Mouse (Mus musculus) MEL-GATA-1-ER (cell line): Measurements from ENCODE around the gene Cachd1.

ENCODE experiments used
- DNase-seq: peaks from one replicate; pipeline ENCODE4 v3.0.0-alpha.2; 2012; ENCODE audit warnings: low read depth; ENCODE audit errors: extremely low read depth

The Cachd1 gene

DNA sequence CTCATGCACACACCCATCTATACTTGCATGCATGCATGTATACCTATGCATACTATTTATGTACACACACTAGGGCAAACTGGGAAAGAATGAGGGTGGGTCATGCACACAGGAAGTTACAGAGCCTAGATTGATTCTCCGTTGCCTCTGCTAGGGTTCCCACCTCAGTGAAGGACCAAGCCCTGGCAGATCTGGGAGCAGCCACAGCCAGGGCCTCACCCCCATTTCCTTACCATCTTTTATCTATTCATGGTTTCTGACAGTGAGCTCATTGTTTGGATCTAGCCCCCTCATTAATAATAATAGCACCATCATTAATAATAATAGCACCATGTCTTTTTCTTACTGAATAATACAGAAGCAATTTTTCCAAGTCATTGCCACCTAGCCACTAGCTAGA is 143.9 kb downstream of the Cachd1 start:
- DNase-seq, result no peak

DNA sequence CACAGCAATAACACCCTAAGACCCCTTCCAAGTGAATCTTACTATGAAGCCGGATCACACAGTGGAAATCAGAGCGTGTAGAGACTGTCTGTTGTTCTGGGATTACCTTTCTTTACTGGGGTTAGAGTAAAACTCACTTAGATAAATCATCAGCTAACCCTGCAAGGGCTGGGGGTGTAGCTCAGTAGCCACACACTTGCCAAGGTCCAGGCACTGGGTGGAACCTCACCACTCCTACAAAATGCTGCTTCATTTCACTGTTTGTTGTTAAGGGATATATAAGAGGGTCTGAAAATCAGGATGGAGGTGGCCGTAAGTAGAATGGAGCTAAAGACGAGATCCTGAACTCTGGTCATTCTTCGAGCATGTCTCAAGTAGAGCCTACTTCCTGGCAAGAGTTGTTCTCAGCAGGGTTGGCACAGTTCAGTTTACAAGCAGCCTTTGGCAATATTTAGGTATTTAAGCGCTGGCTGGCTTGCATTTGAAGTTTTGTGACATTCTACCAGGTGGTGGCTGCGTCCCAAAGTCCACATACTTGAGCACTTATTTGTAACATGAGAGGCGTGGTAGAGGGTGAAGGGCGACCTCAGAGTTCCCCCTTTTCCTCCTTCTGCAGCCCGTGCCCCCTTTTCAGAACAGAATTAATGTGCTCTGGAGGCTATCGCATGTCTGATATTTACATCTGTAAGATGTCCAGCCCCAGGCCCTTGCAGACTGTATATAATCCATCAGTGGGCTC is 146.5 kb downstream of the Cachd1 start:
- DNase-seq, result no peak

DNA sequence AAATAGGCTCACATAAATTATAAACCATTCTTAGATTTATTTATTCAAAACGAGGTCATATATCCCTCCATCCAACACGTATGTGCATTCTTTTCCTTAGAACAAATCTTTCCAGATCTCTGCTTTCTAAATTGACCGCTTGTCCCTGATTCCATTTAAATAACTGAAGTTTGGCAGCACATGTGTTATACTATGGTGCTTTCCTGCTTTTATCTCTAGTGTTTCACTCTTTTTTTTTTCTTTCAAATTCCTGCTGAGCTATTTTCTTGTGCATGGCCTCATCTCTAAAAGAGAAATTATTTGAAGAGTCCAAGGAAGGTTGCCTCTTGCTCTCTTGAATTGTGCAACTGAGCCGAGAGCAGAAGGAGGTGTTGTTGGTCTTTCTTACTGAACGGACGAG is 147.1 kb downstream of the Cachd1 start:
- no peak for DNase-seq

DNA sequence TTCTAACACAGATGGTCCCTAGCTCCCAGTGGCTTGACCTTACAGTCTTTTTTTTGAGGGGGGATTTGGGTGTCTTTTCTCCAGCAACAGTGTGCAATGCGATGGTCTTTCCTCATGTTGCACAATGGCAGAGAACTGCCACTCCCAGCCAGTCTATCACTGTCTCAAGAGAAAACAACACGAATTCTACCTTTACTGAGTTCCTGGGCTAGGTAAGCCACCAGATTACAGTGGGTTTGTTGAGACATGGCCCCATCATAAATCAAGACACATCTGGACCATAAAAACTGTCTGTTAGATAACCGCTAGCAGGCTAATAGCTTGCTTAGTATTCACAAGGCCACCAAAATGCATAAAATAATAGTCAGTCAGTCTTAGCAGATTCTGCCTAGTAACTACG is 147.8 kb downstream of the Cachd1 start:
- DNase-seq, result no peak

DNA sequence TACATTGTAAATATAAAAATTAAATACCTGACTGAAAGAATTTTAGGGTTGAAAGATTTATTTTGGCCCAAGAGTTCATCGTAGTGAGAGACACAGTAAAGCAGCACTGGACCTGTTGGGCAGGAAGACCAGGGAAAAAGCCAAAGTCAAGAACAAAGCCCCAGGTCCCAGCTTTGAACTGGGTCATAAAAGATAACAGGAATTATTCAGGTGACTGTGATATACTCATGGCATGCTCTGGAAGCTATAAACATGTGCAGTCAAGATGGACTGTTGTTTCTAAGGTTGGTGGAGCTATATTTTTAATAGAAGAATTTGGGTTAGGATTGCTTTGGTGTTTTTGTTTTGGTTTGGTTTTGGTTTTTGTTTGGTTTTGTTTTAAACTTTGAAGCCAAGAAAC is 148.7 kb downstream of the Cachd1 start:
- DNase-seq, result no peak

DNA sequence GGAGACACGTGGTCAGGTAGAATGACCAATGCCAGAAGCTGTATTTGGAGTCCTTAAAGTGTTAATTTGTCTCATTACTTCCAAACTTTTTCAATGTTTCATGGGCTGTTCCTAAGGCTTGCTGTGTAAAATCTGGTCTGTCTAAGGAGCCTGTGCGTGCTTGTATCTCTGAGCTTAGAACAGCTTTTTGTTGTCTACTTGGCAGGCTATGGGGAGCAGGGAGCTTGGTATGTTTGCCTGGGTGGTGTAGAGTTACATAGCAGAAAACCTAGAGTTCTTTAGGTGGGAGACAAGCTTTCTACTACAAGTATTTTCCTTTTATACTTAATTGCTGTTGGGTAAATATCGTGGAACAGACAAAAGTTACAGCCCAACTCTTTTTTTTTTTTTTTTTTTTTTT is 150.1 kb downstream of the Cachd1 start:
- no peak for DNase-seq

DNA sequence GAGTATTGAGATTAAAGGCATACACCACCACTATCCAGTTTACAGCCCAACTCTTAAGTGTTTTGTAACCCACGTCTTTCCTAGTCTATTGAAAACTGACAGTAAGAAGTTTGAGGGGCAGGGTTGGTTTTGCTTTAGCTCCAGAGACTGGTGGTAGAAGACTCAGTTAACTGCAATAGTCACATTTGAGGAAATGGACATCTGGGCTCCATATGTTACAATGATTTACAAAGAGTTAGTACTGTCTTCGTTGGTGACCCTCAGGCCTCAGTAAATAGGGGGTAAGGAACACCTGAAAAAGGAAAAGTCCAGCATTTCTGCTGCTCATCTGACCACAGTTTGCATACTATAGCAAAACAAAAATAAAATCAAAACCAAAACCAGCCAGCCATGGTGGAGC is 150.6 kb downstream of the Cachd1 start:
- no peak for DNase-seq

DNA sequence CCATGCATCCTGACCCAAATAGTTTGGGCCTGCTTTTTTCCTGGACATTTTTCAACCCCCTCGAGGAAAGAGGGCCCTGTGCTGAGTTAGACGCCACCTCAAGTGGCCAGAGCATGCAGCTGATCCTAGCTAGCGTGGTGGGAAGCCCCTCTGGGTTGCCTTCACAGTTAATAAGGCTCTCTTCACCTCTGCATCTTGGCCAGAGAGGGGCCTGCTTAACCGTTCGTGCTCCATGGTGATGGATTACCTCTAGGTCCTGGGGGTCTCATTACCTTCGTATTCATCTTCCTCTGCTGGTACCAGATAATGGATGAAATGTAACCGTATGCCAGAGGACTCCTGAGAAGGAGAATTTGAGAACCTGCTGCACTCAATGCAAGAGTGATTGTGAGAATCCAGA is 167.2 kb downstream of the Cachd1 start:
- DNase-seq, result no peak

DNA sequence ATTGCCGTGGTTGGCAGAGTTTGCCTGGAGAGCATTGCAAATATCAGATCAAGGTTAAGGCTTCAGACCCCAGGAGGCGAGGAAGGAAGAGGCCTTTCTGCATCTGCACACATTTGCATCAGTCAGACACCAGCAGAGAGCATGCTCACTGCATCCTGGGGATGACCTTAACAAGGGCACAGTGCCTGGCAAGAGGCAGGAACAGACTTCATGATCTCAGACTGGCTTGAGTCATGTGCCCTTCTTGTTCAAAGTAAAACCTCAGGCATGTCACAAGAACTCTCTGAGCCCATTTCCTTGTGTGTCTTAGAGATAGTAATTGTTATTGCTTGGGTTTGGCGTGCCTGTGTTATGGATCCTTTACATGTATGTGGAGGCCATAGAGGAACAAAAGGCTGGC is 167.8 kb downstream of the Cachd1 start:
- DNase-seq, result no peak

DNA sequence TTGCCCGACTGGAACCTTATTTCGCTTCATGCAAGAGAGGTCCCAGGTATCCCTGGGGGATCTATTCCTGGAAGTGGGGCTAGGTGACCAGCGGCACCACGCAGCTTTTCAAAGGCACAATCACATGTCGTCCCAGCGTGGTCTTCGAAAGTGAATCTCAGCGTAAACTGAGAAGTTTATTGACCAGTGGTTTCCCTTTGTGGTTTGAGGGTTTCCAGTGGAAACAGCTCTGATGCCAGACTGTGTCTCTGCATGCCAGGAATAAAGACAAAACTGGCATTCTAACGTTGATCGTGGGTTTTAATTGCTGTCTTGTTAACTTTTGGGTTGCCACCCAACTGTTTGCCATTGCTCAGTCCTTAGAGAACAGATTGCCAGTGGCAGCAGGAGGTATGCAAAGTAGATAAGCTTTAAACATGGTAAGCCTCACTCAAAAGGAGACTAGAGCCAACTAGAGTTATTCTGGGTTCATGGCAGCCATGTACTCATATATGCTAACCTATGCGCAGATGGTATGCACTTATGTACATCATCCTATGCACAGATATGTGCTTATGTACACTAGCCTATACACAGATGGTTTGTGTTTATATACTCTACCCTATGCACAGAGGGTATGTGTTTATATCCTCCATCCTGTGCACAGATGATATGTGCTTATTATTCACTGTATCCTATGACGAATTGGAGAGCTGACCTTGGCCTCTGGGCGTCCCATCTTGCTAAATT is 168.9 kb downstream of the Cachd1 start:
- no peak for DNase-seq

DNA sequence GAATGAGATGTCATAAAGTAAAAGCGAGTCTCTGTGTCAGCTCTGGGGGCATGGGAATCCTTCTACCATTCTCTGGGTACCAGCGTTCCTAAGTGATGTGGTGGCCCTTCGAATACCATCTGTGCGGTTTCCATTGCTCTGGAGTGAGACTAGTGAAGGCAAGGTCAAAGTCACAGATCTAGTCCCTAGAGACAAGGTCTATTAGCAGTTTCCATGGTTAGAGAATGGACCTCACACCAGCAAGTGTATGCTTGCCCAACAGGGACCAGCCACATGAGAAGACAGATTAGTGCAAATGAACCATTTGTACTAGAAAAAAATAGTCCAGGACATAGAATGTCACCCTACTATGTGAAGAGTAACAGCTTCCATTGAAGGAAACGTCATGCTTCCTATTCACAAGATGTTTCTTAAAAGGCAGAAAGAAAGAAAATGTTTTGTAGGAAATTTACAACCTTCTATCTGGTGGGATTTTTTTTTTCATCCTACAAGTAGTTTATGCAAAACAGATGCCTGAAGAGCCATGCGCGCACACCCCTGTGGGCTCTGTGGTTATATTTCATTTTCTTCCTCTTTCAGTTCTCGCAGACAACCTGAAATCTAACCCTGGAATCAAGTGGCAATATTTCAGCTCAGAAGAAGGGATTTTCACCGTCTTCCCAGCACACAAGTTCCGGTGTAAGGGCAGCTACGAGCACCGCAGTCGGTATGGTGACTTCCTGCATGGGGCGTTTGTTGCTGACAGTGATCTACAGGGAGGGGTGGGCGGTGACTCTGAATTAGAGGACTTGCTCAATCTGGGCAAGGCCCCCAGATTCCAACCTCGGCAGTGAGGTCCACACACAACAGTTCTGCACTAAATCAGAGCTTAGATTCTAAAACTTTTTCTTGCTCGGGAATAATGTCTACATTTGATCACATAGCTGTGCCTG is 172.3 kb downstream of the Cachd1 start:
- no peak for DNase-seq

DNA sequence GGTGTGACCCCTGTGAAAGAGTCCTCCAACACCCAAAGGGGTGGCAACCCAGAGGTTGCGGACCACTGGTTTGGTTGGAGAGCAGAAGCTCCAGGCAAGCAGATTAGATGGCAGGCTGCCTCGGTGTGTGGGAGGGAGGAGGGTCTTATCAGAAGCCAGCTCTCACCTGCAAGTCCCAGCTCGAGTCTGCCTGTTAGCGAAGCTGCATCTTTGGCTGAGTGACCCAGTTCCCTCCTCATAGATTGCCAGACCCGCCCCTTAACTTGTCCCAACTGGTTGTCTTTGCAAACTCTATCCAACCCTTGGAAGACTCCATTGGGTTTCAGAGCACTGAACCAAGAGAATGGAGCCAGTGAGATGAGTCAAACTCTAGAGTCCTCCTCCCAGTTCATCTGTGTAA is 173.8 kb downstream of the Cachd1 start:
- no peak for DNase-seq

DNA sequence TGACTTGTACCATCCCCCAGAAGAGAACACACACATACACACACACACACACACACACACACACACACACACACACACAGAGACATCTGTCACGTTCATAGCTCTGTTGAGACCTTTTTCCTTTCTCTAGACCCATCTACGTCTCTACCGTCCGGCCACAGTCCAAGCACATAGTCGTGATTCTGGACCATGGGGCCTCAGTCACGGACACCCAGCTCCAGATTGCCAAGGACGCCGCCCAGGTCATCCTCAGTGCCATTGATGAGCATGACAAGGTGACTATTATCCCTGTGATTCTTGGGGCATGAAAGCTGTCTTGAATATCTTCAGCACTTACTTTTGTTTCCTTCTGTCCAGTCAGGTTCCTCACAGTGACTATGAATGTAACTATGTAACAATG is 175.4 kb downstream of the Cachd1 start:
- no peak for DNase-seq

DNA sequence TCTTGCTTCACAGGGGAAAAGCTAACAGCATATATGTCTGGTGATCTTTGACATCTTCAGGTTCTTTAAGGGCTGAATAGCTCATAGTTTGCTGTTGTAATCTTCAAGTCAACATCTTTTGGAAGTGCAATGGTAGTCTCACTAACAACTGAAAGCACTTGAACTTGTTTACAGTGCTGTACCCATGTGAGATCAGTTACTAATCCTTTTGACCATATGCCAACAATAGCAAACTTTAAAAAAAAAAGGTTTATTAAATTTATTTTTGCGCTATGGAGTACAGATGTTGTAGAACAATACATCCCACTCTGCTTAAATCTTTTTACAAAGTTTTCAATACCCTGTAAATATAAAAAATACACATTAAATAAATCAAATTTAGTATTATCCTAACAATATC is 186.9 kb downstream of the Cachd1 start:
- DNase-seq, result no peak

DNA sequence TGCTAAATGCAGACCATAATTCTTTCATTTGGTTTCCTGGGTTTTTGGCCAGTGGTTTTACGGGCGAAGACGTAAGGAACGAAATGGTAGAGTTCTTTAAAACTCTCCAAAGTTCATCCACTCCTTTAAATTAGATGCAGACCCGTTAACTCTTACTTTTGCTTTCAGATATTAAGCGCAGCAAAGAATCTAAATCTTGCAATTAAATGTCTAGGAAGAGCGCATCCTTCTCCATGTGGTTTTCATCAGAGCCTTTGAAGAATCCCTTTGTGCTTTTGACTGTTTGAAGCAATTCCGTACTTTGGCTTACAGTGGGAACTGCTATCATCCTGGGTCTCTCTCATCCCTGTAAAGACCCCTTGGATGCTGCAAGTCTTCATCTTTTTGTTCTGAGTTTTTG is 187.3 kb downstream of the Cachd1 start:
- no peak for DNase-seq

DNA sequence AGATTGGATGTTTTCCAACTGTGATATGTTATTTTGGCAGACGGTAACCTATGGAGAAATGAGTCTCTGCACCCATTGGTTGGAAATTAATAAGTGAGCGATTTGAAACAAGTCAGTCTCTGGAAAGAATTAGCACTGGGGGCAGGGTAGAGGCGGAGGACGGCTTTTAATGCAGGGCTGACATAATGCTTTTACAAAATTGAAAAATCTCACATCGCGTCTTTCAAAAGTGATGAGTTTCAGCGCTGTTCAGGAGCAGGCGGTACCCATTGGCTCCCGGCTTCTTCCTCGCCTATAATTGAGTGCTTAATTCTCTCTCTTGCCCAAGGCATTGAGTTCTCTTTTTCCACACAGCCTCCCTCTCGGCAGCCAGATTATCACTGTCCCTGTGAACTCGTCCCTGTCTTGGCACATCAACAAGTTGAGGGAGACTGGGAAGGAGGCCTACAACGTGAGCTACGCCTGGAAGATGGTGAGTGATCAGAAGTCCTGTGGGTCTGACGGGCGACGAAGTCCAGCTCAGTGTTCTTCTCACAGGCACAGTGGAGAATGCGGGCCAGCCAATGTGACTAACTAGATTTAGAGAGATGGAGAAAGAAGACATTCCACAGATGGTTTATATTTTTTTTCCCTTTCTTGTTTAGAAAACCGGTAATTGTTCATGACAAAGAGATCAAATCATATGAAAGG is 191.4 kb downstream of the Cachd1 start:
- DNase-seq, result no peak

DNA sequence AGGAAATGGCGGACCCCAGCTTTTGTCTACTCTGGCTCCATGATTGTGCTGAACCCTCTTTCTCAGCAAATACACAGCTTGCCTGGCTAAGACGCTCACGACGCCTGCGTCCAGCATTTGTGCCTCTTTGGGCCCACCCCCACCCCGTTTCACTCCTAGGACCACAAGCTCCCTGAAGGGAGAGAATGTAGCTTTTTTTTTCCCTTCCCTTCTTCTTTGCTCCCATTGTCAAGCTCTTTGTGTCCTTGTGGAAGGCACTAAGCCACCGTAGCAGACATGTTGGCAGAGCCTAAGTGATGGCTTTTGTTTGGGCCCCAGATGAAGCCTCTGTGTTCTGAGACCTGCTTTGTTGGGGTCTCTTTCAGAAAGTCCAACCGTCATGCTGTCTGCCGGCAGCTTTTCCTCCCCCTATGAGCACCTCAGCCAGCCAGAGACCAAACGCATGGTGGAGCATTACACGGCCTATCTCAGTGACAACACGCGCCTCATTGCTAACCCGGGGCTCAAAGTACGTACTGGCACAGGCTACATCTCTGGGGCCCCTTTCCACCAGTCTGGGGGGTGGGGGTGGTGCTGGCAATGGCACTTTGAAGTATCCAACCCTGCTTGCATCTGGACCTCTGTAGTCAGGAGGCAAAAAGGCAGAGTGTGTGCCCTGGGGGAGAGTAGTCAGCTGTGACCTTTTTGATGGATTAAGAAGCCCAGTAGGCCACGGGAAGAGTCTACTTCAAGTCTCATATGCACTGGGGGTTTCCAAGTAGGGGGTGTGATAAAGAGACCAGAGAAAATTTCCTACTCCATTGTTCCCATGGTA is 197.4 kb downstream of the Cachd1 start:
- no peak for DNase-seq

DNA sequence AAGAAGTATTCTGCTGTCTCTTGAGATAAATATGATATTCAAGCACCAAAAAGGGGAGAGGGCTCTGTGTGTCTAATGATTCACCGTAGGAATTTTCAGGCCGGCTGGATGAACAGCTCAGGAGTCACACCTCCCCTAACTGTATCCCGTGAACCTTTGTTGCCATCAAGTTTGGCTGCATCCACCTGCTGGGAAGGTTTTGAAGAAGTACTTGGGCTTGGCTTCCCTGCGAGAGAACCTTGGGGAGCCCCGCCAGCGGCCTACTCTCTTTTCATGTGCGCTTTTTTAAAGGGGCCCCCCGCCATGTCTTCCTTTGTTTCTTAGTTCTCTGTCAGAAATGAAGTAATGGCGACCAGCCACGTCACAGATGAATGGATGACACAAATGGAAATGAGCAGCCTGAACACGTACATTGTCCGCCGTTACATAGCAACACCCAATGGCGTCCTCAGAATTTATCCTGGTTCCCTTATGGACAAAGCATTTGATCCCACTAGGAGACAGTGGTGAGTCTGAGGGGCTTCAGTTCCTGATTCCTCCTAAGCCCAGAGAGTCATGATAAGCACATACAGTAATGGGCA is 198.1 kb downstream of the Cachd1 start:
- no peak for DNase-seq

DNA sequence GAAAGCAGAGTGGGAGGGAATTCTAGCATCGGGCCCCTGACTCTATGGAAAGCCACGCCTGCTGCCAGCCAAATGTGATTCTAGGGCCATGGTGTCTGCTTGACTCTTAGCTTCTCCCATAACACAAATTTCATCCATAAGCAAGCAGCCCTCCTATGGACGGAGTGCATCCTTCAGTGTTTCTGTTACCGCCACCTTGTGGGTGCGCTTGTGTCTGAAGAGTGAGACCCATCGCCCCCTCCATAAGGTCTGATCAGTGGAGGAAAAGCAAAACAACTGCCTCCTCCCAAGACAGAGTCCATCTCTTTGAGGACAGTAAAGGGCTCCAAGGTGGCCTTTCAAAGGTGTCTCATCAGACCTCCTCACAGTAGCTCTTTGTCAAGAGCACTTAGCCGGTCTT is 201.0 kb downstream of the Cachd1 start:
- DNase-seq, result no peak

DNA sequence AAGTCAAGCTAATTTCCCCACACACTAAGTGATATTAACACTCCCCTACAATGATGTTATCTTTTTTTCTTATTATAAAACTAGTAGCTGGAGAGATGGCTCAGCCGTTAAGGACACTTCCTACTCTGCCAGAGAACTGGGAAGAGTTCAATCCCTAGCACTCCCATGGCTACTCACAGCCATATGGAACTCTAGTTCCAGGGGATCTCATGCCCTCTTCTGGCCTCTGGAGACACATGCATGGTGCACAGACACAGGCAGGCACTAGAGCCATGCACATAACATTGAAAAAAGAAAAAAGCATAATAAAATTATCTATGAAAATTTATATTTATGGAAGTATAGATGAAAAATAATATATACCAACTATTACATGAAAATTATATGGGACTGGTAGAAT is 210.7 kb downstream of the Cachd1 start:
- no peak for DNase-seq
